Mouse (Mus musculus) myocyte (in vitro differentiated cells): ENCODE data around the gene Zfp618. TPM values are rescaled to one million over a fixed set of nuclear protein-coding genes. Genes with fewer than 3 reads are reported as not detected.

ENCODE experiments used
- H3K27me3 ChIP-seq: one replicate; pipeline ENCODE4 v1.6.1; 2011; ENCODE audit not compliant: control insufficient read depth, insufficient read depth, insufficient read length
- H3K36me3 ChIP-seq: one replicate; pipeline ENCODE4 v1.6.1; 2011; ENCODE audit not compliant: control insufficient read depth, insufficient read depth
- H3K4me2 ChIP-seq: one replicate; pipeline ENCODE4 v1.6.1; 2011; ENCODE audit warnings: low read depth, control low read depth
- H3K4me3 ChIP-seq: one replicate; pipeline ENCODE4 v1.5.1; 2011; ENCODE audit warnings: mild to moderate bottlenecking, control low read depth, moderate library complexity
- H3K79me2 ChIP-seq: one replicate; pipeline ENCODE4 v1.6.1; 2011; ENCODE audit not compliant: control insufficient read depth, insufficient read depth
- H3ac ChIP-seq: one replicate; pipeline ENCODE4 v1.6.1; 2011; ENCODE audit not compliant: control insufficient read depth, insufficient read length
- CEBPB ChIP-seq: IDR thresholded peaks from 2 replicates; pipeline ENCODE4 v1.6.1; 2011; ENCODE audit warnings: mild to moderate bottlenecking, moderate library complexity; ENCODE audit not compliant: poor library complexity, insufficient read depth, severe bottlenecking
- E2F4 ChIP-seq: IDR thresholded peaks from one replicate; pipeline ENCODE4 v1.6.1; 2011; ENCODE audit warnings: mild to moderate bottlenecking, control low read depth, moderate library complexity; ENCODE audit not compliant: insufficient read depth
- MAX ChIP-seq: IDR thresholded peaks from one replicate; pipeline ENCODE4 v1.6.1; 2011; ENCODE audit warnings: low read depth, mild to moderate bottlenecking, control low read depth
- MYOD1 ChIP-seq, 3 experiments: IDR thresholded peaks; one replicate each; pipeline ENCODE4 v1.6.1; 2011; ENCODE audit warnings: control low read depth in 2 of 3, low read depth in 2 of 3, mild to moderate bottlenecking in 2 of 3, moderate library complexity in 1 of 3; ENCODE audit not compliant: insufficient read length in 2 of 3, control insufficient read depth in 1 of 3
- MYOG ChIP-seq, 3 experiments: IDR thresholded peaks; one replicate each; pipeline ENCODE4 v1.6.1; 2011; ENCODE audit warnings: control low read depth in 2 of 3, low read depth in 2 of 3, mild to moderate bottlenecking in 2 of 3; ENCODE audit not compliant: insufficient read length in 2 of 3, control insufficient read depth in 1 of 3, insufficient read depth in 1 of 3
- POLR2A ChIP-seq: IDR thresholded peaks from one replicate; pipeline ENCODE4 v1.6.1; 2011; ENCODE audit warnings: low read depth, mild to moderate bottlenecking, control low read depth, moderate library complexity; ENCODE audit not compliant: insufficient read length
- POLR2AphosphoS2 ChIP-seq: IDR thresholded peaks from one replicate; pipeline ENCODE4 v1.6.1; 2011; ENCODE audit warnings: low read depth, control low read depth; ENCODE audit not compliant: insufficient read length
- REST ChIP-seq: IDR thresholded peaks from one replicate; pipeline ENCODE4 v1.6.1; 2011; ENCODE audit warnings: mild to moderate bottlenecking, control low read depth, moderate library complexity; ENCODE audit not compliant: insufficient read depth, insufficient read length
- SRF ChIP-seq: IDR thresholded peaks from one replicate; pipeline ENCODE4 v1.6.1; 2011; ENCODE audit warnings: low read depth; ENCODE audit not compliant: control insufficient read depth, insufficient read length
- TCF12 ChIP-seq: IDR thresholded peaks from one replicate; pipeline ENCODE4 v1.6.1; 2011; ENCODE audit warnings: mild to moderate bottlenecking, control low read depth; ENCODE audit not compliant: poor library complexity, insufficient read depth, severe bottlenecking
- TCF3 ChIP-seq: IDR thresholded peaks from one replicate; pipeline ENCODE4 v1.6.1; 2011; ENCODE audit warnings: low read depth, control low read depth; ENCODE audit not compliant: insufficient read length
- USF1 ChIP-seq: IDR thresholded peaks from one replicate; pipeline ENCODE4 v1.6.1; 2011; ENCODE audit warnings: low read depth, mild to moderate bottlenecking, control low read depth, moderate library complexity
- polyA plus RNA-seq: library from polyadenylated mRNA; unstranded; fragments of >200 nt; fragmentation: generic; extraction: Trizol; gene quantifications from one replicate; pipeline ENCODE4 v1.2.1, GENCODE M21; 2012; ENCODE audit warnings: missing spikeins

The Zfp618 gene
- polyA plus RNA-seq, 1 experiment: not detected

DNA sequence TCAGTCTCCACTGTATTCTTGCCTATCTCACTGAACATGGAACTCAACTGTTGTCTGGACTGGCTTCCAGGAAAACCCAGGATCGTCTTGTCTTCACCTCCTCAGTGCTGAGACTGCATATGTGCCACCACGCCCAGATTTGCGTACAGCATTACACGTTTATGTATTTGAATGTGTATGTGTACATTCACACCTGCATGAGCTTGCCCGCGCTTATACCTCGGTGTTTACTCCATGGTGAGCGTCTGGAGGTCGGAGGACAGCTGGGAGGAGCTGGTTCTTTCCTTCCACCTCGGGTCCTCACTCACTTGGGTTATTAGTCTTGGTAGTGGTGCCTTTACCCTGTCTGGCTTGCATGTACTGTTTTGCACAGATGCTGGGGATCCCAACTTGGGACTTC is 53.2 kb downstream of the Zfp618 start:
- no peaks in the 10 kb centered on the region for H3K36me3 ChIP-seq
- no peak for TF ChIP-seq MAX
- no peaks in the 10 kb centered on the region for H3K79me2 ChIP-seq
- H3K4me2 ChIP-seq: no peak overlapping the region
- H3ac ChIP-seq: no peak overlapping the region
- H3K4me3 ChIP-seq: no peak overlapping the region
- H3K27me3 ChIP-seq: no peaks in the 10 kb centered on the region

DNA sequence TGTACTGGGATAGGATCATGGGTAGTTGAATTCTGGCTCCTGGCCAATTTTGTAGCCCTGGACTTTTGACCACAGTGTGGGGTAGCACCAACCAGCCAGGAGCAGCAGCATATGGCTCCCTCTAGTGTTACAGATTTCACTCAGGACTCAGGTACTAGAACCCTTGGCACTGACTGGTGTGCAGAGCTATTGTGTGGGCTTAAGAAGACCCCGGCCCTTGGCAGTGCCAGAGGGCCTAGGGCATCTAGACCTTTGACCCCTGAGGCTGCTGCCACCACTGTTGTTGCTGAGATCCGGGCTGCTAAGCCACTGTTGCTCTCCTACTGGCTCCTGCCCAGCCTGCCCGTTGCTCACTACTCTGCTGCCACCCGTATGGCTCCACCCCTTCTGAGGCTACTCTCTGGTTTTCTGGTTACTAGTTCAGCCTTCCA is 54.1 kb downstream of the Zfp618 start:
- Histone ChIP-seq H3K4me2 (no peak overlapping the region), H3ac (no peak overlapping the region), H3K79me2 (no peaks in the 10 kb centered on the region), H3K36me3 (no peaks in the 10 kb centered on the region), H3K27me3 (no peaks in the 10 kb centered on the region), H3K4me3 (no peak overlapping the region)
- no peak for TF ChIP-seq SRF
- no peak for TF ChIP-seq MAX
- no peak for TF ChIP-seq TCF12
- TF ChIP-seq E2F4: no peak
- no peak for TF ChIP-seq REST
- TF ChIP-seq POLR2A: no peak
- TF ChIP-seq POLR2AphosphoS2: no peak
- no peak for TF ChIP-seq CEBPB
- TF ChIP-seq USF1: no peak
- no peak for TF ChIP-seq MYOG (IDR thresholded peaks at IDR 0.05; ENCODE audit: control insufficient read depth in 1 of 3, insufficient read depth in 1 of 3, insufficient read length in 2 of 3, low read depth in 2 of 3)
- no peak for TF ChIP-seq MYOD1 (IDR thresholded peaks at IDR 0.05; ENCODE audit: control insufficient read depth in 1 of 3, insufficient read length in 2 of 3, low read depth in 2 of 3)
- TF ChIP-seq TCF3: no peak

DNA sequence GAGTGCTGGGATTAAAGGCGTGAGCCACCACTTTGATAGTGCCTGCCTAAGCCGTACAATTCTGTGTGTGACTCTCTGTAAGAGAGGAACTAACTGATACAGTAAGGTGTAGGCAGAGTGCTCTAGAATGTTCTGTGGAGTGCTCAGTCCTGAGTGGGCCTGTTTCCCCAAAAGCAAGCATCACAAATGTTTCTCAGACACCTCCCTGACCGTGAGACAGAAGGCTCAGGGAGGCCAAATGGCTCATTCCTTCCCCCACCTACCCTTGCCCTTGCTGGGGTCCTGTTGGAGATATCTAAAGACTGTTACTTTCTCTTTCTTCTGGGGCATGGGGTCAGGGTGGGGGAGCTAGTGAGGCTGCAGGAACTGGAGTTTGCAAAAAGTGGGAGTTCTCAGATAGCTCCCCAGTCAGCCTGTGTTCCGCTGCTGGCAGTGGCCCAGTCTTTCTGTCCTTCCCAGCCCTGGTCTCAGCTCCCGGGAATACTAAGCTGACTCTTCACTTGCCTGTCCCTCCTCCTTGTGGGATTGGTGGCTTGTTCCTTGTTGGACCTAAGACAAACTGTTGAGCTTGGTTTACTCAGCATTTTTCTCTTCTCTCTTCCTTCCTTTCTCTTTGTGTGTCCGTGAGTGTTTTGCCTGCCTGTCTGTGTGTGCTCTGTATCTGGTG is 55.8 kb downstream of the Zfp618 start:
- no peaks in the 10 kb centered on the region for H3K79me2 ChIP-seq
- H3K4me3 ChIP-seq: no peak overlapping the region
- TF ChIP-seq REST: no peak
- TF ChIP-seq CEBPB: no peak
- no peak overlapping the region for H3ac ChIP-seq
- H3K27me3 ChIP-seq: no peaks in the 10 kb centered on the region
- H3K4me2 ChIP-seq: no peak overlapping the region
- H3K36me3 ChIP-seq: no peaks in the 10 kb centered on the region

DNA sequence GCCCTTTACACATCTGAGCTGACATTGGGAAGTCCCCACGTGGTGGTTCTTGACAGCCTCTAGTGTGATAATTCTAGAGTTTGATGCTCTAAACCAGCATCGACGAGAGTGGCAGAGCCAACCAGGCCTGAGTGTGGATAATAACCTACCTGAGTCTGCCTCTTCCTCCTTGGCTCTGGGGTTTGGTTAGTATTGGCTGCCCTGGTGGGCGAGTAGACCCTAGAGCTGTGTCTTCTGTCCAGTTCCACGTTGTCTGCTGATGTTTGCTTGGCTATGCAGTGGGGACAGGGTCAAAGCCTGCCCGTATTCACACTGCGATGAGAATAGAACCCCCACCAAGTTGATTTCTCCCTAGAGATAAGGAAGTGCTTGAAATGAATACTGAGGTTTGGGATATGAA is 58.1 kb downstream of the Zfp618 start:
- TF ChIP-seq MYOG (IDR thresholded peaks at IDR 0.05; ENCODE audit: control insufficient read depth in 1 of 3, insufficient read depth in 1 of 3, insufficient read length in 2 of 3, low read depth in 2 of 3) (no peak), CEBPB (no peak), E2F4 (no peak), REST (no peak), TCF12 (no peak), POLR2A (no peak), TCF3 (no peak), MAX (no peak), SRF (no peak)
- no peaks in the 10 kb centered on the region for H3K27me3 ChIP-seq

DNA sequence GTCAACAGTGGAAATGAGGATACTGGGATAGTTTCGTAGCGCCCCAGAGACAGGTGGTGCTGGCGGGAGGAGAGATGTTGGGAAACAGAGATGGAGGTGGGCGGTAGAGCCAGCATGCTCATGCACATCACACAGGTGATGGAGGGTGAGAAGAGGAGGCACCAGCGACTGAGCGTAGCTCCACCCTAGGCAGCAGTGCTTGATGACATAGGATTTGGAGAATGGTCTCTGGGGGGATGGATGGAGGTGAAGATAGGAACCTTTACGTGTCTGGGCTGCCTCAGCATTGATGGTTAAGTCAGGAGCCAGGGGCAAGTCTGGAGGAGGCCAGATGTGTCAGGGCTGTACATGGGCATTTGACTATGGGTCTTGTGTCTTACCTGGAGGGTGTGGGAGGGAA is 58.7 kb downstream of the Zfp618 start:
- Histone ChIP-seq H3ac (no peak overlapping the region), H3K36me3 (no peaks in the 10 kb centered on the region), H3K79me2 (no peaks in the 10 kb centered on the region), H3K4me2 (no peak overlapping the region), H3K4me3 (no peak overlapping the region), H3K27me3 (no peaks in the 10 kb centered on the region)
- TF ChIP-seq REST (no peak), MYOG (IDR thresholded peaks at IDR 0.05; ENCODE audit: control insufficient read depth in 1 of 3, insufficient read depth in 1 of 3, insufficient read length in 2 of 3, low read depth in 2 of 3) (no peak), USF1 (no peak)

More for the DNA sequence above, 58.1 kb downstream of the Zfp618 start:
- no peak overlapping the region for H3K4me2 ChIP-seq
- H3K79me2 ChIP-seq: no peaks in the 10 kb centered on the region
- no peak overlapping the region for H3ac ChIP-seq
- H3K36me3 ChIP-seq: no peaks in the 10 kb centered on the region
- H3K4me3 ChIP-seq: no peak overlapping the region

DNA sequence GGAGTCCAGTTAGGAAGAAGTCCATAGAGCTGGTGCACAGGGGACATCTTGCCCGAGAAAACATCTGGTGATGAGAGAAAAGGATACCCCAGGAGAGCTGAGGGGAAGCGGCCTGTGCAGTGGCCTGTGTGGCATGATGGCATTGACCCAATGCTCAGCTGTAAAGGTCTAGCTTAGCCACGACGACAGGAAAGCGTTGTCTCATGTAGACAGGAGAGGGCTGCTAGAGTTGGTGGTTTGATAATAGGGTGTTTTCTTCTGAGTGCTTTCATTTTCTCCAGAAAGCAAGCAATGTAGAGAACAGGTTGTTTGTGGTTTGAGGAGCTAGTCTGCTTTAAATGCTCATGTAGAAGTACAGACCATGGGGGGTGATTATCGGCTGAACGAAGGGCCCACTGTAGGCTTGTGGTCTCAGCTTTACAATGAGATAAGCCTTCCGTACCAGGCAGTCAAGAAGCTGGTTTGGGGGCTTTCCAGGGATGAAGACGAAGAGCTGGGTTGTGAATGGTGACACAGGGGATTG is 59.4 kb downstream of the Zfp618 start:
- H3K4me2 ChIP-seq: no peak overlapping the region
- no peaks in the 10 kb centered on the region for H3K79me2 ChIP-seq
- TF ChIP-seq MYOG (IDR thresholded peaks at IDR 0.05; ENCODE audit: control insufficient read depth in 1 of 3, insufficient read depth in 1 of 3, insufficient read length in 2 of 3, low read depth in 2 of 3) (no peak), POLR2AphosphoS2 (no peak)
- no peaks in the 10 kb centered on the region for H3K27me3 ChIP-seq
- no peaks in the 10 kb centered on the region for H3K36me3 ChIP-seq
- H3K4me3 ChIP-seq: no peak overlapping the region
- no peak overlapping the region for H3ac ChIP-seq
